In genomic region chr1:132585376-132585775, GRCm38 (mm10) we compare ENCODE assay signal across 24 mouse cellular contexts. TPM values are rescaled to one million over a fixed set of nuclear protein-coding genes. Genes with fewer than 3 reads are reported as not detected.
DNase-seq lines count a peak whose midpoint lies in the region; ATAC-seq and TF ChIP-seq lines count a peak whose summit lies in the region.
"Had no signal": no experiment of that assay in that cellular context is flagged by ENCODE, and none has a peak within 500 bp of the region (broad histone marks: within the 10 kb centered on the region; RNA-seq: fewer than 3 reads in every experiment).

No protein-coding gene starts in this region.

- H3K36me3 ChIP-seq in forebrain, embryonic 10.5 days (replicated peaks), result no peaks in the 10 kb centered on the region
- H3K36me3 ChIP-seq in forebrain, embryonic 12.5 days (replicated peaks), result no peaks in the 10 kb centered on the region; the same call in 1 of the 2 replicates
- 0 out of 2 replicates have a peak, but pooled peaks cover 3% of the 10 kb centered on the region for H3K36me3 ChIP-seq in hindbrain, embryonic 12.5 days
- peaks cover 12% of the 10 kb centered on the region; the same call in 1 of the 2 replicates for H3K36me3 ChIP-seq in midbrain, embryonic 13.5 days
- H3K36me3 ChIP-seq: embryonic facial prominence, embryonic 15.5 days; heart, embryonic 13.5 days; limb, embryonic 15.5 days had no signal

- H3K9me3 ChIP-seq in forebrain, embryonic 10.5 days, result no peaks in the 10 kb centered on the region
- no peaks in the 10 kb centered on the region for H3K9me3 ChIP-seq in forebrain, embryonic 12.5 days
- H3K9me3 ChIP-seq in hindbrain, embryonic 12.5 days (replicated peaks), result no peaks in the 10 kb centered on the region
- no peaks in the 10 kb centered on the region for H3K9me3 ChIP-seq in midbrain, embryonic 13.5 days
- H3K9me3 ChIP-seq: embryonic facial prominence, embryonic 15.5 days; heart, embryonic 13.5 days; limb, embryonic 15.5 days; megakaryocyte, embryonic 14.5 days had no signal

- H3K27me3 ChIP-seq in forebrain, embryonic 10.5 days (ENCODE audit: poor library complexity, severe bottlenecking), result no peaks in the 10 kb centered on the region
- H3K27me3 ChIP-seq in forebrain, embryonic 12.5 days, result no peaks in the 10 kb centered on the region
- H3K27me3 ChIP-seq in hindbrain, embryonic 12.5 days, result no peaks in the 10 kb centered on the region
- H3K27me3 ChIP-seq in midbrain, embryonic 13.5 days, result no peaks in the 10 kb centered on the region
- H3K27me3 ChIP-seq: embryonic facial prominence, embryonic 15.5 days; limb, embryonic 15.5 days had no signal

- intact Hi-C loops in gastrocnemius, postnatal 36 days (cut with DNase I), result no loop called here

- 62% methylated on average over 4 of the region's 4 CpGs for WGBS in forebrain, embryonic 10.5 days
- WGBS in forebrain, embryonic 12.5 days, result 13% methylated on average over 4 of the region's 4 CpGs
- WGBS in hindbrain, embryonic 12.5 days, result 26% methylated on average over 4 of the region's 4 CpGs
- 14% methylated on average over 4 of the region's 4 CpGs for WGBS in midbrain, embryonic 13.5 days

- H3K4me1 ChIP-seq in forebrain, embryonic 10.5 days, result peaks cover 70% of the 10 kb centered on the region
- peaks cover 78% of the 10 kb centered on the region for H3K4me1 ChIP-seq in forebrain, embryonic 12.5 days
- peaks cover 69% of the 10 kb centered on the region for H3K4me1 ChIP-seq in hindbrain, embryonic 12.5 days
- H3K4me1 ChIP-seq in midbrain, embryonic 13.5 days (replicated peaks), result peaks cover 78% of the 10 kb centered on the region
- H3K4me1 ChIP-seq: limb, embryonic 15.5 days had no signal

- peak overlapping the region; percentile 70; the same call in 1 of the 2 replicates for H3K27ac ChIP-seq in forebrain, embryonic 10.5 days
- H3K27ac ChIP-seq in forebrain, embryonic 12.5 days, result peak overlapping the region; percentile 78
- peak overlapping the region; percentile 67 for H3K27ac ChIP-seq in hindbrain, embryonic 12.5 days
- peak overlapping the region; percentile 94 for H3K27ac ChIP-seq in midbrain, embryonic 13.5 days
- no peak overlapping the region for H3K27ac ChIP-seq in layer of hippocampus, adult 2 months
- H3K27ac ChIP-seq: embryonic facial prominence, embryonic 15.5 days; heart, adult 2 months; heart, embryonic 13.5 days; limb, embryonic 15.5 days; liver, embryonic 14.5 days had no signal

- H3K4me3 ChIP-seq in forebrain, embryonic 10.5 days, result no peak overlapping the region
- no peak overlapping the region for H3K4me3 ChIP-seq in forebrain, embryonic 12.5 days (replicated peaks)
- H3K4me3 ChIP-seq in hindbrain, embryonic 12.5 days, result no peak overlapping the region
- H3K4me3 ChIP-seq in midbrain, embryonic 13.5 days (replicated peaks), result no peak overlapping the region
- H3K4me3 ChIP-seq in layer of hippocampus, adult 2 months, result no peak overlapping the region
- H3K4me3 ChIP-seq: embryonic facial prominence, embryonic 15.5 days; heart, adult 2 months; heart, embryonic 13.5 days; limb, embryonic 15.5 days; megakaryocyte, embryonic 14.5 days had no signal

- TF ChIP-seq CTCF in layer of hippocampus, adult 2 months (conservative IDR thresholded peaks at IDR 0.05), result no peak

- H3K9ac ChIP-seq in forebrain, embryonic 12.5 days, result peak overlapping the region; percentile 25; the same call in 1 of the 2 replicates
- H3K9ac ChIP-seq in hindbrain, embryonic 12.5 days, result no peak overlapping the region
- no peak overlapping the region for H3K9ac ChIP-seq in midbrain, embryonic 13.5 days (replicated peaks)
- H3K9ac ChIP-seq: embryonic facial prominence, embryonic 15.5 days; heart, embryonic 13.5 days; limb, embryonic 15.5 days; liver, embryonic 14.5 days; lung, embryonic 14.5 days had no signal

- H3K4me2 ChIP-seq in forebrain, embryonic 12.5 days, result no peak overlapping the region
- no peak overlapping the region for H3K4me2 ChIP-seq in hindbrain, embryonic 12.5 days (replicated peaks)
- no peak overlapping the region for H3K4me2 ChIP-seq in midbrain, embryonic 13.5 days (replicated peaks)
- H3K4me2 ChIP-seq: embryonic facial prominence, embryonic 15.5 days; heart, embryonic 13.5 days; limb, embryonic 15.5 days; lung, embryonic 14.5 days had no signal

- no peak for ATAC-seq in forebrain, embryonic 12.5 days (ENCODE audit: low FRiP score)
- ATAC-seq in hindbrain, embryonic 12.5 days (ENCODE audit: low FRiP score), result no peak
- ATAC-seq in midbrain, embryonic 13.5 days, result peak; percentile 2
- ATAC-seq: intestine, postnatal 0 days had no signal

- no peak for DNase-seq in forebrain, embryonic 10.5 days (ENCODE audit: extremely low spot score, low spot score)
- no peak for DNase-seq in layer of hippocampus, adult 2 months (ENCODE audit: low spot score in 2 of 2)
- no peak for DNase-seq in gastrocnemius, postnatal 36 days
- no peak for DNase-seq in embryo, embryonic 11 days
- DNase-seq in layer of hippocampus, postnatal 36 days, result no peak
- DNase-seq: adrenal gland, adult 8-10 months; cerebellum, adult 8-10 months; gastrocnemius, postnatal 14 days; heart, adult 2 months; heart, postnatal 14 days; kidney, postnatal 36 days; left cerebral cortex, postnatal 4 days; lung, embryonic 14.5 days had no signal

RNA-seq across cellular contexts. Expression of gene Cntn2, which starts 42.3 kb away (rescaled TPM):
- 2.8 and 5.5 TPM in 2 replicates for polyA plus RNA-seq in forebrain, embryonic 10.5 days (2016; fragmentation: Nextera tagmentation; extraction: Ambion mirVana)
- polyA plus RNA-seq in forebrain, embryonic 12.5 days (2016; fragmentation: Nextera tagmentation; extraction: Ambion mirVana), result 37.0 and 37.5 TPM in 2 replicates
- 83.8 and 88.4 TPM in 2 replicates for polyA plus RNA-seq in hindbrain, embryonic 12.5 days (2016; fragmentation: Nextera tagmentation; extraction: Ambion mirVana)
- 63.2 and 90.2 TPM in 2 replicates for polyA plus RNA-seq in midbrain, embryonic 13.5 days (2015; fragmentation: Nextera tagmentation; extraction: Ambion mirVana)
- 10 to 100 TPM; 71.8 to 73.9 TPM for total RNA-seq in layer of hippocampus, adult 2 months (2021)
- not detected for total RNA-seq in gastrocnemius, postnatal 36 days (2021)
- total RNA-seq in layer of hippocampus, postnatal 36 days (2021), result 10 to 100 TPM; 71.6 to 85.6 TPM
- total RNA-seq: MEL had no signal
- polyA plus RNA-seq: C2C12 had no signal
